Mouse (Mus musculus): ENCODE measurements at regions not wholly inside any gene's neighbourhood (a gene's known extent, or its start where the extent isn't known, plus 50 kb on each side); places are given as distances from the start of the nearest gene placed in this dataset.
A peak's percentile ranks its signal among the peaks of the same experiment; 100 is the strongest.

- ATAC-seq (ENCODE audit: low FRiP score, low TSS enrichment): no peak
- 51% methylated on average over 10 of the region's 10 CpGs for WGBS
- H3K27me3 ChIP-seq (ENCODE audit: insufficient read depth, low read length): no peaks in the 10 kb centered on the region
These were observed 85.7 kb upstream of the Xcl1 start for GRCm38 (mm10) chr1:165020960-165021563.

GRCm38 (mm10) chr1:165018692-165019309, 83.5 kb upstream of the Xcl1 start:
- H3K27me3 ChIP-seq (ENCODE audit: insufficient read depth, low read length): no peaks in the 10 kb centered on the region
- H3K9me3 ChIP-seq (ENCODE audit: low read length): no peaks in the 10 kb centered on the region
- ATAC-seq (ENCODE audit: low FRiP score, low TSS enrichment): peak; percentile 91
- no peaks in the 10 kb centered on the region for H3K36me3 ChIP-seq (ENCODE audit: insufficient read depth, low read length)
- peak overlapping the region; percentile 48 for H3K4me2 ChIP-seq (replicated peaks; ENCODE audit: low read depth, low read length)
- peaks cover 4% of the 10 kb centered on the region; the same call in 1 of the 2 replicates for H3K4me1 ChIP-seq (ENCODE audit: insufficient read depth, low read length)
- peak overlapping the region; percentile 31 for H3K4me3 ChIP-seq (ENCODE audit: low read length)
- H3K27ac ChIP-seq (ENCODE audit: low read length): no peak overlapping the region
- 18% methylated on average over 16 of the region's 16 CpGs for WGBS
- H3K9ac ChIP-seq (replicated peaks; ENCODE audit: low read length): no peak overlapping the region

More at GRCm38 (mm10) chr1:165020960-165021563, 85.7 kb upstream of the Xcl1 start:
- Histone ChIP-seq H3K36me3 (ENCODE audit: insufficient read depth, low read length) (no peaks in the 10 kb centered on the region), H3K4me3 (ENCODE audit: low read length) (no peak overlapping the region), H3K27ac (ENCODE audit: low read length) (no peak overlapping the region), H3K9me3 (ENCODE audit: low read length) (no peaks in the 10 kb centered on the region), H3K9ac (replicated peaks; ENCODE audit: low read length) (no peak overlapping the region), H3K4me2 (replicated peaks; ENCODE audit: low read depth, low read length) (no peak overlapping the region), H3K4me1 (ENCODE audit: insufficient read depth, low read length) (peaks cover 4% of the 10 kb centered on the region; the same call in 1 of the 2 replicates)

GRCm38 (mm10) chr1:165018236-165018635, 82.9 kb upstream of the Xcl1 start:
- WGBS: 91% methylated on average over 4 of the region's 4 CpGs
- Histone ChIP-seq H3K36me3 (ENCODE audit: insufficient read depth, low read length) (no peaks in the 10 kb centered on the region), H3K9ac (replicated peaks; ENCODE audit: low read length) (no peak overlapping the region), H3K4me3 (ENCODE audit: low read length) (no peak overlapping the region), H3K27me3 (ENCODE audit: insufficient read depth, low read length) (no peaks in the 10 kb centered on the region), H3K4me2 (replicated peaks; ENCODE audit: low read depth, low read length) (peak overlapping the region; percentile 48), H3K9me3 (ENCODE audit: low read length) (no peaks in the 10 kb centered on the region), H3K27ac (ENCODE audit: low read length) (no peak overlapping the region), H3K4me1 (ENCODE audit: insufficient read depth, low read length) (peaks cover 4% of the 10 kb centered on the region; the same call in 1 of the 2 replicates)
- no peak for ATAC-seq (ENCODE audit: low FRiP score, low TSS enrichment)

GRCm38 (mm10) chr1:165017793-165018192, 82.5 kb upstream of the Xcl1 start:
- Histone ChIP-seq H3K36me3 (ENCODE audit: insufficient read depth, low read length) (no peaks in the 10 kb centered on the region), H3K4me3 (ENCODE audit: low read length) (no peak overlapping the region), H3K9ac (replicated peaks; ENCODE audit: low read length) (no peak overlapping the region), H3K27ac (ENCODE audit: low read length) (no peak overlapping the region), H3K4me2 (replicated peaks; ENCODE audit: low read depth, low read length) (no peak overlapping the region), H3K27me3 (ENCODE audit: insufficient read depth, low read length) (no peaks in the 10 kb centered on the region), H3K9me3 (ENCODE audit: low read length) (no peaks in the 10 kb centered on the region), H3K4me1 (ENCODE audit: insufficient read depth, low read length) (peaks cover 4% of the 10 kb centered on the region; the same call in 1 of the 2 replicates)
- 89% methylated on average over 6 of the region's 6 CpGs for WGBS
- no peak for ATAC-seq (ENCODE audit: low FRiP score, low TSS enrichment)

GRCm38 (mm10) chr1:165014328-165014727, 79.0 kb upstream of the Xcl1 start:
- Histone ChIP-seq H3K36me3 (ENCODE audit: insufficient read depth, low read length) (no peaks in the 10 kb centered on the region), H3K4me3 (ENCODE audit: low read length) (no peak overlapping the region), H3K9me3 (ENCODE audit: low read length) (no peaks in the 10 kb centered on the region), H3K4me1 (ENCODE audit: insufficient read depth, low read length) (no peaks in the 10 kb centered on the region), H3K4me2 (replicated peaks; ENCODE audit: low read depth, low read length) (no peak overlapping the region), H3K27ac (ENCODE audit: low read length) (no peak overlapping the region), H3K9ac (replicated peaks; ENCODE audit: low read length) (no peak overlapping the region), H3K27me3 (ENCODE audit: insufficient read depth, low read length) (no peaks in the 10 kb centered on the region)
- 81% methylated on average over 1 of the region's 1 CpGs for WGBS
- ATAC-seq (ENCODE audit: low FRiP score, low TSS enrichment): no peak

GRCm38 (mm10) chr1:165013428-165013827, 78.1 kb upstream of the Xcl1 start:
- H3K27me3 ChIP-seq (ENCODE audit: insufficient read depth, low read length): no peaks in the 10 kb centered on the region
- no peaks in the 10 kb centered on the region for H3K4me1 ChIP-seq (ENCODE audit: insufficient read depth, low read length)
- H3K9ac ChIP-seq (replicated peaks; ENCODE audit: low read length): no peak overlapping the region
- no peaks in the 10 kb centered on the region for H3K9me3 ChIP-seq (ENCODE audit: low read length)
- no peaks in the 10 kb centered on the region for H3K36me3 ChIP-seq (ENCODE audit: insufficient read depth, low read length)
- no peak overlapping the region for H3K4me2 ChIP-seq (replicated peaks; ENCODE audit: low read depth, low read length)
- WGBS: 79% methylated on average over 2 of the region's 2 CpGs
- H3K4me3 ChIP-seq (ENCODE audit: low read length): no peak overlapping the region
- no peak overlapping the region for H3K27ac ChIP-seq (ENCODE audit: low read length)
- ATAC-seq (ENCODE audit: low FRiP score, low TSS enrichment): no peak

- no peaks in the 10 kb centered on the region for H3K36me3 ChIP-seq (ENCODE audit: insufficient read depth, low read length)
- H3K4me3 ChIP-seq (ENCODE audit: low read length): no peak overlapping the region
- H3K4me1 ChIP-seq (ENCODE audit: insufficient read depth, low read length): no peaks in the 10 kb centered on the region
- no peaks in the 10 kb centered on the region for H3K9me3 ChIP-seq (ENCODE audit: low read length)
- H3K4me2 ChIP-seq (replicated peaks; ENCODE audit: low read depth, low read length): no peak overlapping the region
- no peak overlapping the region for H3K9ac ChIP-seq (replicated peaks; ENCODE audit: low read length)
- H3K27ac ChIP-seq (ENCODE audit: low read length): no peak overlapping the region
- no peaks in the 10 kb centered on the region for H3K27me3 ChIP-seq (ENCODE audit: insufficient read depth, low read length)
- ATAC-seq (ENCODE audit: low FRiP score, low TSS enrichment): peak; percentile 74
- WGBS: 2% methylated on average over 3 of the region's 3 CpGs
These were observed 77.0 kb upstream of the Xcl1 start for GRCm38 (mm10) chr1:165012376-165012775.

GRCm38 (mm10) chr1:164999515-164999914, 64.2 kb upstream of the Xcl1 start:
- H3K4me2 ChIP-seq (replicated peaks; ENCODE audit: low read depth, low read length): no peak overlapping the region
- H3K27me3 ChIP-seq (ENCODE audit: insufficient read depth, low read length): no peaks in the 10 kb centered on the region
- H3K27ac ChIP-seq (ENCODE audit: low read length): no peak overlapping the region
- peak; percentile 65; the same call in 1 of the 2 replicates for ATAC-seq (ENCODE audit: low FRiP score, low TSS enrichment)
- no peak overlapping the region for H3K9ac ChIP-seq (replicated peaks; ENCODE audit: low read length)
- WGBS: 61% methylated on average over 10 of the region's 10 CpGs
- H3K36me3 ChIP-seq (ENCODE audit: insufficient read depth, low read length): no peaks in the 10 kb centered on the region
- no peaks in the 10 kb centered on the region for H3K9me3 ChIP-seq (ENCODE audit: low read length)
- no peaks in the 10 kb centered on the region for H3K4me1 ChIP-seq (ENCODE audit: insufficient read depth, low read length)
- no peak overlapping the region for H3K4me3 ChIP-seq (ENCODE audit: low read length)

- Histone ChIP-seq H3K4me1 (ENCODE audit: insufficient read depth, low read length) (no peaks in the 10 kb centered on the region), H3K4me2 (replicated peaks; ENCODE audit: low read depth, low read length) (no peak overlapping the region), H3K9me3 (ENCODE audit: low read length) (no peaks in the 10 kb centered on the region), H3K27ac (ENCODE audit: low read length) (no peak overlapping the region), H3K36me3 (ENCODE audit: insufficient read depth, low read length) (no peaks in the 10 kb centered on the region), H3K9ac (replicated peaks; ENCODE audit: low read length) (no peak overlapping the region), H3K27me3 (ENCODE audit: insufficient read depth, low read length) (no peaks in the 10 kb centered on the region), H3K4me3 (ENCODE audit: low read length) (no peak overlapping the region)
- 81% methylated on average over 3 of the region's 3 CpGs for WGBS
- no peak for ATAC-seq (ENCODE audit: low FRiP score, low TSS enrichment)
These were observed 63.3 kb upstream of the Xcl1 start for GRCm38 (mm10) chr1:164998621-164999020.

GRCm38 (mm10) chr1:164997660-164998059, 62.3 kb upstream of the Xcl1 start:
- no peak overlapping the region for H3K4me2 ChIP-seq (replicated peaks; ENCODE audit: low read depth, low read length)
- no peak overlapping the region for H3K9ac ChIP-seq (replicated peaks; ENCODE audit: low read length)
- no peak overlapping the region for H3K27ac ChIP-seq (ENCODE audit: low read length)
- no peak for ATAC-seq (ENCODE audit: low FRiP score, low TSS enrichment)
- no peaks in the 10 kb centered on the region for H3K36me3 ChIP-seq (ENCODE audit: insufficient read depth, low read length)
- H3K4me1 ChIP-seq (ENCODE audit: insufficient read depth, low read length): no peaks in the 10 kb centered on the region
- H3K27me3 ChIP-seq (ENCODE audit: insufficient read depth, low read length): no peaks in the 10 kb centered on the region
- H3K4me3 ChIP-seq (ENCODE audit: low read length): no peak overlapping the region
- H3K9me3 ChIP-seq (ENCODE audit: low read length): no peaks in the 10 kb centered on the region
- 60% methylated on average over 5 of the region's 5 CpGs for WGBS

Data from kidney, embryonic 16.5 days (tissue).